In genomic region chr17:49149896-49150295, GRCm38 (mm10) we compare ENCODE assay signal across 32 mouse cellular contexts.
"Had no signal": no experiment of that assay in that cellular context is flagged by ENCODE, and none has a peak within 500 bp of the region (broad histone marks: within the 10 kb centered on the region; RNA-seq: fewer than 3 reads in every experiment).

No protein-coding gene starts in this region.

- H3K4me3 ChIP-seq: limb, embryonic 10.5 days; limb, embryonic 12.5 days; limb, embryonic 13.5 days; limb, embryonic 15.5 days; liver, embryonic 12.5 days; liver, embryonic 13.5 days; liver, embryonic 15.5 days; lung, embryonic 15.5 days; megakaryocyte, embryonic 14.5 days; midbrain, embryonic 10.5 days; midbrain, embryonic 12.5 days; midbrain, embryonic 13.5 days; midbrain, embryonic 15.5 days; myocyte; neural tube, embryonic 12.5 days had no signal

- H3K27me3 ChIP-seq: limb, embryonic 12.5 days; limb, embryonic 13.5 days; limb, embryonic 15.5 days; liver, embryonic 12.5 days; liver, embryonic 13.5 days; liver, embryonic 15.5 days; lung, embryonic 15.5 days; megakaryocyte, embryonic 14.5 days; midbrain, embryonic 12.5 days; midbrain, embryonic 13.5 days; midbrain, embryonic 15.5 days; neural tube, embryonic 12.5 days had no signal

- H3K4me2 ChIP-seq: limb, embryonic 12.5 days; limb, embryonic 13.5 days; limb, embryonic 15.5 days; liver, embryonic 11.5 days; liver, embryonic 12.5 days; liver, embryonic 13.5 days; liver, embryonic 15.5 days; lung, embryonic 14.5 days; lung, embryonic 15.5 days; midbrain, embryonic 11.5 days; midbrain, embryonic 12.5 days; midbrain, embryonic 13.5 days; midbrain, embryonic 15.5 days; neural tube, embryonic 12.5 days had no signal

- H3K4me1 ChIP-seq: limb, embryonic 10.5 days; limb, embryonic 12.5 days; liver, embryonic 12.5 days; liver, embryonic 13.5 days; liver, embryonic 15.5 days; lung, embryonic 15.5 days; megakaryocyte, embryonic 14.5 days; midbrain, embryonic 10.5 days; midbrain, embryonic 12.5 days; midbrain, embryonic 13.5 days; midbrain, embryonic 15.5 days; neural tube, embryonic 12.5 days had no signal

- H3K9me3 ChIP-seq: limb, embryonic 10.5 days; limb, embryonic 12.5 days; limb, embryonic 13.5 days; limb, embryonic 15.5 days; liver, embryonic 12.5 days; liver, embryonic 13.5 days; liver, embryonic 15.5 days; lung, embryonic 15.5 days; midbrain, embryonic 10.5 days; midbrain, embryonic 12.5 days; midbrain, embryonic 13.5 days; midbrain, embryonic 15.5 days; neural tube, embryonic 12.5 days had no signal

- H3K27ac ChIP-seq: limb, embryonic 10.5 days; limb, embryonic 12.5 days; limb, embryonic 13.5 days; limb, embryonic 15.5 days; liver, embryonic 12.5 days; liver, embryonic 13.5 days; liver, embryonic 14.5 days; liver, embryonic 15.5 days; lung, embryonic 15.5 days; macrophage; midbrain, embryonic 10.5 days; midbrain, embryonic 12.5 days; midbrain, embryonic 13.5 days; midbrain, embryonic 15.5 days; neural tube, embryonic 12.5 days had no signal

- ATAC-seq: liver, embryonic 12.5 days; liver, postnatal 0 days; lung, postnatal 0 days; midbrain, embryonic 13.5 days; midbrain, embryonic 15.5 days; midbrain, embryonic 16.5 days had no signal

- H3K36me3 ChIP-seq: limb, embryonic 10.5 days; limb, embryonic 12.5 days; limb, embryonic 13.5 days; limb, embryonic 15.5 days; liver, embryonic 12.5 days; liver, embryonic 13.5 days; liver, embryonic 15.5 days; lung, embryonic 15.5 days; midbrain, embryonic 10.5 days; midbrain, embryonic 12.5 days; midbrain, embryonic 13.5 days; midbrain, embryonic 15.5 days; neural tube, embryonic 12.5 days had no signal

- DNase-seq: left cerebral cortex, postnatal 4 days; liver; liver, embryonic 13.5 days; liver, postnatal 0 days; lung, adult 18-20 months; lung, adult 2 months; lung, embryonic 14.5 days; lung, postnatal 10 days; lung, postnatal 14 days; lung, postnatal 36 days; lung, postnatal 4 days; midbrain, embryonic 14.5 days had no signal

- H3K9ac ChIP-seq: limb, embryonic 12.5 days; limb, embryonic 13.5 days; limb, embryonic 15.5 days; liver, embryonic 12.5 days; liver, embryonic 13.5 days; liver, embryonic 14.5 days; liver, embryonic 15.5 days; liver, postnatal 0 days; lung, embryonic 14.5 days; lung, embryonic 15.5 days; midbrain, embryonic 12.5 days; midbrain, embryonic 13.5 days; midbrain, embryonic 15.5 days; neural tube, embryonic 12.5 days had no signal
